Mouse (Mus musculus) Patski (cell line): ENCODE measurements around the gene Ttl. TPM values are rescaled to one million over a fixed set of nuclear protein-coding genes. Genes with fewer than 3 reads are reported as not detected.

Experiments
- ATAC-seq: fragments of 100-300 bp; one replicate; pipeline ENCODE4 v1.8.0; 2021
- CTCF ChIA-PET: fragments of 350-600 bp; sonication (Branson Sonifier 250); formaldehyde crosslinking; loops from one replicate; lab custom pipeline; 2022; ENCODE audit warnings: inconsistent platforms; lab: Charles Lee
- POLR2A ChIA-PET: fragments of 350-600 bp; sonication (Branson Sonifier 250); formaldehyde crosslinking; loops from one replicate; lab custom pipeline; 2022; ENCODE audit warnings: antibody characterized with exemption, inconsistent platforms; lab: Charles Lee
- DNase-seq: peaks from one replicate; pipeline ENCODE4 v3.0.0-alpha.2; 2011; ENCODE audit warnings: low read depth, low spot score
- H3K27me3 ChIP-seq: fragments of 371-371 bp; one replicate; pipeline ENCODE4 v1.5.1; 2021
- CTCF ChIP-seq: fragments of 100-300 bp; IDR thresholded peaks from one replicate; pipeline ENCODE4 v1.5.1; 2021
- in situ Hi-C: fragments of 300-500 bp; cut with MboI; formaldehyde crosslinking; loops from 3 replicates; pipeline ENCODE4 v1.11.1; 2018; ENCODE audit warnings: low pct_unique_long_range_greater_than_20kb, mixed read lengths
- polyA plus RNA-seq: library from polyadenylated mRNA; unstranded; gene quantifications from one replicate; pipeline ENCODE4 v1.2.3, GENCODE M21; 2021

Gene Ttl
- polyA plus RNA-seq, 1 experiment from 2014 or later: 18.1 TPM

- no peaks in the 10 kb centered on the region for H3K27me3 ChIP-seq
- in situ Hi-C loops: no loop called here
- CTCF ChIA-PET: interaction anchor here (1.1 to 1.5 kb wide), 4 partner anchors 12 to 60 kb away, joined by 3 to 5 read pairs (median 4); no protein-coding TSS in a partner anchor
- POLR2A ChIA-PET: no interaction called here
- no peak for DNase-seq
- ATAC-seq: no peak
- no peak for TF ChIP-seq CTCF
These were observed 13.2 kb upstream of the Ttl start for GRCm38 (mm10) chr2:129052451-129052983.

GRCm38 (mm10) chr2:129055741-129056140 is 10.0 kb upstream of the Ttl start:
- H3K27me3 ChIP-seq: no peaks in the 10 kb centered on the region

GRCm38 (mm10) chr2:129056597-129056996 is 9.1 kb upstream of the Ttl start:
- DNase-seq (no peak), ATAC-seq (no peak)
- TF ChIP-seq CTCF: peak; percentile 77
- POLR2A ChIA-PET: no interaction called here
- no peaks in the 10 kb centered on the region for H3K27me3 ChIP-seq
- in situ Hi-C loops: no loop called here
- CTCF ChIA-PET: no interaction called here

More at GRCm38 (mm10) chr2:129055741-129056140, 10.0 kb upstream of the Ttl start:
- in situ Hi-C loops: no loop called here
- ATAC-seq (no peak), DNase-seq (no peak)
- ChIA-PET POLR2A (no interaction called here), CTCF (interaction anchor here (1.0 kb wide), 1 partner anchor 112 kb away, joined by 4 read pairs; the partner anchor contains the start of gene Zc3h8)
- TF ChIP-seq CTCF: no peak

GRCm38 (mm10) chr2:129057256-129057655 is 8.5 kb upstream of the Ttl start:
- POLR2A ChIA-PET: interaction anchor here (0.6 kb wide), 1 partner anchor 129 kb away, joined by 4 read pairs; no protein-coding TSS in a partner anchor
- in situ Hi-C loops: no loop called here
- no peak for TF ChIP-seq CTCF
- no peak for DNase-seq
- no peak for ATAC-seq
- H3K27me3 ChIP-seq: no peaks in the 10 kb centered on the region
- CTCF ChIA-PET: no interaction called here

GRCm38 (mm10) chr2:129057920-129058361 is 7.8 kb upstream of the Ttl start:
- ChIA-PET POLR2A (no interaction called here), CTCF (no interaction called here)
- no peak for ATAC-seq
- DNase-seq: no peak
- no peak for TF ChIP-seq CTCF
- in situ Hi-C loops: no loop called here
- H3K27me3 ChIP-seq: no peaks in the 10 kb centered on the region

- no peaks in the 10 kb centered on the region for H3K27me3 ChIP-seq
- no peak for ATAC-seq
- ChIA-PET CTCF (no interaction called here), POLR2A (no interaction called here)
- TF ChIP-seq CTCF: no peak
- no peak for DNase-seq
- in situ Hi-C loops: no loop called here
These were observed 4.2 kb upstream of the Ttl start for GRCm38 (mm10) chr2:129061456-129062059.

- in situ Hi-C loops: no loop called here
- ChIA-PET POLR2A (interaction anchor here (0.8 to 0.9 kb wide), 2 partner anchors 48 to 132 kb away, joined by 3 read pairs; partner anchors contain the start of gene Slc20a1), CTCF (interaction anchor here (0.8 to 1.3 kb wide), 2 partner anchors 73 to 98 kb away, joined by 3 read pairs; no protein-coding TSS in a partner anchor)
- no peak for TF ChIP-seq CTCF
- ATAC-seq: peak; percentile 67
- DNase-seq: no peak
- H3K27me3 ChIP-seq: no peaks in the 10 kb centered on the region
These were observed 584 bp downstream of the Ttl start for GRCm38 (mm10) chr2:129066326-129066725.

- ATAC-seq: no peak
- ChIA-PET CTCF (no interaction called here), POLR2A (no interaction called here)
- TF ChIP-seq CTCF: no peak
- DNase-seq: no peak
- in situ Hi-C loops: no loop called here
- H3K27me3 ChIP-seq: no peaks in the 10 kb centered on the region
These were observed 4.6 kb downstream of the Ttl start for GRCm38 (mm10) chr2:129070296-129070695.

- ChIA-PET POLR2A (no interaction called here), CTCF (no interaction called here)
- peak; percentile 51 for TF ChIP-seq CTCF
- DNase-seq: no peak
- in situ Hi-C loops: no loop called here
- H3K27me3 ChIP-seq: no peaks in the 10 kb centered on the region
- no peak for ATAC-seq
These were observed 12.6 kb downstream of the Ttl start for GRCm38 (mm10) chr2:129078313-129078712.

GRCm38 (mm10) chr2:129079194-129079593 is 13.5 kb downstream of the Ttl start:
- no peak for TF ChIP-seq CTCF
- DNase-seq (no peak), ATAC-seq (no peak)
- CTCF ChIA-PET: no interaction called here
- POLR2A ChIA-PET: no interaction called here
- in situ Hi-C loops: no loop called here
- no peaks in the 10 kb centered on the region for H3K27me3 ChIP-seq

- no peaks in the 10 kb centered on the region for H3K27me3 ChIP-seq
- ChIA-PET POLR2A (no interaction called here), CTCF (no interaction called here)
- TF ChIP-seq CTCF: no peak
- in situ Hi-C loops: loop anchor here (10.0 kb wide), 1 partner anchor 226 kb away; no protein-coding TSS in a partner anchor
- ATAC-seq (no peak), DNase-seq (no peak)
These were observed 15.4 kb downstream of the Ttl start for GRCm38 (mm10) chr2:129081097-129081496.
